Mouse (Mus musculus) urinary bladder, adult 18-20 months (tissue): Measurements from ENCODE around the gene Fermt2.
A peak's percentile ranks its signal among the peaks of the same experiment; 100 is the strongest.

Source experiments
- DNase-seq, 2 experiments: peaks; one replicate each; pipeline ENCODE4 v3.0.0; 2022; ENCODE audit warnings: low spot score in 2 of 2, mixed read lengths in 2 of 2

Fermt2 gene

GRCm38 (mm10) chr14:45529411-45530363 is at the start of gene Fermt2:
Gene Fermt2, minus strand, starts transcription at chr14:45530118.
- DNase-seq: peak; percentile 57 to 77

- DNase-seq: peak; percentile 21 to 49
These were observed 36.4 kb upstream of the Fermt2 start for GRCm38 (mm10) chr14:45566066-45566937.

- peak; percentile 8 to 18 for DNase-seq
These were observed 35.5 kb upstream of the Fermt2 start for GRCm38 (mm10) chr14:45565216-45566065.

GRCm38 (mm10) chr14:45563577-45563976 is 33.7 kb upstream of the Fermt2 start:
- no peak for DNase-seq

- DNase-seq: peak in 1 of 2 experiments; percentile 39
These were observed 31.8 kb upstream of the Fermt2 start for GRCm38 (mm10) chr14:45561681-45562080.

- DNase-seq: no peak
These were observed 29.1 kb upstream of the Fermt2 start for GRCm38 (mm10) chr14:45559018-45559417.

GRCm38 (mm10) chr14:45554336-45554735 is 24.4 kb upstream of the Fermt2 start:
- DNase-seq: no peak

GRCm38 (mm10) chr14:45553854-45554253 is 23.9 kb upstream of the Fermt2 start:
- DNase-seq: no peak

GRCm38 (mm10) chr14:45552431-45552830 is 22.5 kb upstream of the Fermt2 start:
- no peak for DNase-seq

GRCm38 (mm10) chr14:45551121-45551768 is 21.3 kb upstream of the Fermt2 start:
- no peak for DNase-seq

GRCm38 (mm10) chr14:45550010-45550647 is 20.2 kb upstream of the Fermt2 start:
- DNase-seq: no peak

GRCm38 (mm10) chr14:45548118-45548517 is 18.2 kb upstream of the Fermt2 start:
- DNase-seq: no peak

- no peak for DNase-seq
These were observed 15.0 kb upstream of the Fermt2 start for GRCm38 (mm10) chr14:45544905-45545304.

- no peak for DNase-seq
These were observed 14.1 kb upstream of the Fermt2 start for GRCm38 (mm10) chr14:45544026-45544425.

GRCm38 (mm10) chr14:45539659-45540468 is 9.9 kb upstream of the Fermt2 start:
- DNase-seq: peak; percentile 38 to 54

GRCm38 (mm10) chr14:45530364-45531345 is 737 bp upstream of the Fermt2 start:
- peak; percentile 31 to 40 for DNase-seq

- peak in 1 of 2 experiments; percentile 11 for DNase-seq
These were observed 1.1 kb downstream of the Fermt2 start for GRCm38 (mm10) chr14:45528861-45529260.

- DNase-seq: no peak
These were observed 14.1 kb downstream of the Fermt2 start for GRCm38 (mm10) chr14:45515771-45516170.
